Mouse (Mus musculus): ENCODE measurements around the gene Upk2. TPM values are rescaled to one million over a fixed set of nuclear protein-coding genes. Genes with fewer than 3 reads are reported as not detected.
"Not testable (repeated sequence)": the region's sequence is repeated elsewhere in the genome, so short reads cannot be mapped to it uniquely, and the experiment has no call there.

The Upk2 gene
- polyA plus RNA-seq, 1 experiment from 2014 or later: not detected

DNA sequence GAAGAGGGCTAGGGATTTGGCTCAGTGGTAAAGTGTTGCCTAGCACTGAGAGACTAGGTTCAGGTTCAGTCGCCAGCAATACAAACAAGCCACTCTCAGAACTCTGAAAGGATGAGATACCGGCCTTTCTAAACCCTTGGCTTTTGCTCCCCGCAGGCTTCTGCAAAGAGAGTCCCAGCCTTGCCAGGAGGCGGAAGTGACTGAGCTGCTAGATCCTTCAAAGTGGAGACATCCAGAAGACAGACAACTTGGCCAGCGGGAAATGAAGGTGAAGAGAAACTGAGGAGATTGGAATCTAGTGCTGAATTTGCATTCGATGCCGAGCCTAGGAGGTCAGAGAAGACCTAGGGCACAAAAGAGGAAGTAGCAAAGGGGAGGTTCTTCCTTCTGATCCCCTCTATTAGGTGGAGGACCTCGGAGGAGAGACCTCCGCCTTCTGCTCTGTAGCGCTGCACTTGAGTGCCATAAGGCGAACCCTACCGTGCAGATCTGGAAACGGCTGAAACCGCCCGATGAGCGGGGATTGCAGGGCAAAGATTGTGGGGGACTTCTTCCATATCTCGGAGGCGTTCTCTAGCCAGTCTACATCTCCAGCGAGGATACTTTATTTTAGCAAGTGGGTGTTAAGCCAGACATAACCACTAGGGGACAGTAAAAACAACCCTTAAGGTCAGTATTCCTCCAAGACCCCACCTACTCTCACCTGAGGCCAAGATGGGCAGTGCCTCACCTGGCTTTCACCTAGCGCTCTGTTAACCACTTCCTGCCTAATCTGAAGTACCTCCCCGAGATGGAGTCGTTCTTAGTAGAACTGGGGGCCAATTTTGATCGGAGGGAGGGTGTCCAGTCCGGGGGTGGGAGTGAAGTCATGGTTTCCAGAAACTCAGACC is 22.8 kb upstream of the Upk2 start:
- no peak for ATAC-seq (ENCODE audit: low FRiP score)
- Histone ChIP-seq H3K4me3 (peak overlapping the region; percentile 76), H3K4me2 (replicated peaks) (peak overlapping the region; percentile 97), H3K9ac (peak overlapping the region; percentile 85), H3K4me1 (peaks cover 25% of the 10 kb centered on the region), H3K9me3 (replicated peaks) (no peaks in the 10 kb centered on the region), H3K27me3 (no peaks in the 10 kb centered on the region), H3K27ac (peak overlapping the region; percentile 99), H3K36me3 (no peaks in the 10 kb centered on the region)
- WGBS: 2% methylated on average over 24 of the region's 24 CpGs

DNA sequence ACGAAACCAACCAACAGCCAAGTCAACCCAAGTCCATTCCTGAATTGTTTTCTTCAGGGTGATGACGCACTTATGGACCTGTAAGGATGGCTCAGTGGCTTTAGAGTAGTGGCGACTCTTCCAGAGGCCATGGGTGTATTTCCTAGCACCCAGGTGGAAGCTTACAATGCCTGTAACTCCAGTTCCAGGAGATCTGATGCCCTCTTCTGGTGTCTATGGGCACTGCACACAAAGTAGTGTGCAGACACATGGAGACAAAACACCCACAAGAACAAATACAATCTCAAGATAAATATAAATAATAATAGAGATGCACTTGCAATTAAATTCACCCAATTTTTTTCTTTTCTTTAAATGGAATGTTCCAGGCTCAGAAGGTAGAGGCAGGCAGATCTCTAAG is 21.2 kb upstream of the Upk2 start:
- Histone ChIP-seq H3K27me3 (no peaks in the 10 kb centered on the region), H3K4me2 (replicated peaks) (no peak overlapping the region), H3K27ac (no peak overlapping the region), H3K36me3 (no peaks in the 10 kb centered on the region), H3K9me3 (replicated peaks) (no peaks in the 10 kb centered on the region), H3K9ac (no peak overlapping the region), H3K4me3 (no peak overlapping the region), H3K4me1 (peaks cover 19% of the 10 kb centered on the region)
- no peak for ATAC-seq (ENCODE audit: low FRiP score)
- WGBS: 99% methylated on average over 3 of the region's 3 CpGs

DNA sequence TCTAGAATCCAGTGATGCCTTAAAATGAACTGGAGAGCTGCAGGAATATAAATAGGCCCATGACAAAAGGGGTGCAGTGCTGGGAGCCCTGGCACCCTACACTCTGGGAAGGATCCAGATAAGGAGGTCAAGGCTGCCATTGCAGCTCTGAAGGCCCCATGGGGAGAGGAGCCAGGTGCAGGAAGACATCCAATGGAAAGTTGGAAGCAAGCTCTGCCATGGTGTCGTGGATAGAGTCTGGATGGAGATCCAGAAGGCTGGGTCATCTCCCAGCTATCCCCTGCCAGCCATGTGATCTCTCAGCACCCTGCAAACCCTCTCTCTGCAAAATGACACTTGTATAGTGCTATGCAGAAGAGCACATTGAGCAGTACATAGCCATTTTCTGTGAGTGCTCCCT is 19.6 kb upstream of the Upk2 start:
- Histone ChIP-seq H3K4me3 (no peak overlapping the region), H3K36me3 (no peaks in the 10 kb centered on the region), H3K4me2 (replicated peaks) (no peak overlapping the region), H3K4me1 (peaks cover 12% of the 10 kb centered on the region), H3K9me3 (replicated peaks) (no peaks in the 10 kb centered on the region), H3K9ac (no peak overlapping the region), H3K27me3 (no peaks in the 10 kb centered on the region), H3K27ac (no peak overlapping the region)
- ATAC-seq (ENCODE audit: low FRiP score): no peak
- WGBS: 52% methylated on average over 1 of the region's 1 CpGs

DNA sequence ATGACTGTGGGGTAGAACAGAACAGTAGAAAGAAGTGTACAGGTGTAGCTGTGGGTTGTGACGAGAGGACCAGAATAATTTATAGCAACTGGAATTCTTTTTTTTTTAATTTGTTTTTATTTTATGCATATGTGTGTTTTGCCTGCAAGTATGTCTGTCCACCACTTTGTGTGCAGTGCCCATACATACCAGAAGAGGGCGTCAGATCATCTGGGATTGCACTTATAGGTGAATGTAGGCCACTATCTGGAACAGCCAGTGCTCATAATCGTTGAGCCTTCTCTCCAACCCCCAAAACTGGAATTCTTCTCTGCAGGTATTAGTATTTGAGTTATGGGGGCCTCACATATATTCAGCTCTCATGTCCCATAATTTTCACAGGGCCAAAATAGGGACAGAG is 18.4 kb upstream of the Upk2 start:
- no peak overlapping the region for H3K9ac ChIP-seq
- 68% methylated on average over 3 of the region's 3 CpGs for WGBS
- ATAC-seq (ENCODE audit: low FRiP score): no peak

DNA sequence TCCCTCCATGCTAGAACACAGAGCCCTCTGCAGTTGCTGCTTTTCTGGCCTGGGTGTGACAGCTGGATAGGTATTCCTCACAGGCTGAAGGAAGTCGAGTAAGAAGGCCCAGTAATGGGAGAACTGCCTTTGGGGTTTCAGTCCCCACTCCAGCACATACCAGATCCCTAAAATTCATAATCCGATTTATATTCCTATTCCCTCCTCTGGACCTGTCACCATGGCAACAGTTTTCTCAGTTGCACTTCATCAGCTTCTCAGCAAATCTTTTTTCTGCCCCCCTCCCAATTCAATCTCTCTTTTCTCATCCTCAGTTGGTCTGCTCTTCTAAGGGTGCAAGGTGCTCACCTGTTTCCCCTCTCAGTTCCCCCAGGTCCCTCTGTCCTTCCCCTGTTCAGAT is 14.0 kb upstream of the Upk2 start:
- Histone ChIP-seq H3K4me3 (no peak overlapping the region), H3K36me3 (no peaks in the 10 kb centered on the region), H3K4me2 (replicated peaks) (no peak overlapping the region), H3K27ac (no peak overlapping the region), H3K27me3 (no peaks in the 10 kb centered on the region), H3K9me3 (replicated peaks) (no peaks in the 10 kb centered on the region), H3K9ac (no peak overlapping the region), H3K4me1 (0 out of 2 replicates have a peak, but pooled peaks cover 5% of the 10 kb centered on the region)
- WGBS: 53% methylated on average over 2 of the region's 2 CpGs
- ATAC-seq (ENCODE audit: low FRiP score): no peak

More for the DNA sequence above, 18.4 kb upstream of the Upk2 start:
- no peaks in the 10 kb centered on the region for H3K9me3 ChIP-seq (replicated peaks)
- no peaks in the 10 kb centered on the region for H3K36me3 ChIP-seq
- H3K27me3 ChIP-seq: no peaks in the 10 kb centered on the region
- no peak overlapping the region for H3K27ac ChIP-seq
- H3K4me1 ChIP-seq: peaks cover 15% of the 10 kb centered on the region
- H3K4me2 ChIP-seq (replicated peaks): no peak overlapping the region
- H3K4me3 ChIP-seq: no peak overlapping the region

DNA sequence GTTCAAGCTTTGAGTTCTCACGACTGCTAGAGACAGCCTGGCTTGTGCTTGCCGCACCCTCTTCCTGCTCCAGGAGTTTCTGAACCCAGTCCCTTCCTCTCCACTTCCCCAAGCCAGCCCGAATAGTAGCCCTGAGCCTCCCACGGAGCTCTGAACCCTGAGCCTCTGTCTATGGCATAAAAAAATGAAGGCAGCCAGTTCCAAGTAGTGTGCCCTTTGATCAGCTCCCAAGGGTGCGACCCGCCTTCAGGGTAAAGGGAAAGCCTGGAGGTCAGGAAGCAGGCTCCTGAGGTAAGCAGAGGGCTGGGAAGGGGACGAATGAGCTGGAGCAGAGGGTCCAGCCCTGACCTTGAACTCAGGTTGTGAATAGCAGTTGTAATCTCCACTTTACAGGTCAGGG is 13.4 kb upstream of the Upk2 start:
- no peaks in the 10 kb centered on the region for H3K27me3 ChIP-seq
- H3K4me3 ChIP-seq: no peak overlapping the region
- no peaks in the 10 kb centered on the region for H3K9me3 ChIP-seq (replicated peaks)
- no peaks in the 10 kb centered on the region for H3K36me3 ChIP-seq
- H3K4me1 ChIP-seq: 0 out of 2 replicates have a peak, but pooled peaks cover 5% of the 10 kb centered on the region
- H3K9ac ChIP-seq: no peak overlapping the region
- ATAC-seq (ENCODE audit: low FRiP score): no peak
- H3K27ac ChIP-seq: no peak overlapping the region
- H3K4me2 ChIP-seq (replicated peaks): no peak overlapping the region
- WGBS: 53% methylated on average over 7 of the region's 7 CpGs

DNA sequence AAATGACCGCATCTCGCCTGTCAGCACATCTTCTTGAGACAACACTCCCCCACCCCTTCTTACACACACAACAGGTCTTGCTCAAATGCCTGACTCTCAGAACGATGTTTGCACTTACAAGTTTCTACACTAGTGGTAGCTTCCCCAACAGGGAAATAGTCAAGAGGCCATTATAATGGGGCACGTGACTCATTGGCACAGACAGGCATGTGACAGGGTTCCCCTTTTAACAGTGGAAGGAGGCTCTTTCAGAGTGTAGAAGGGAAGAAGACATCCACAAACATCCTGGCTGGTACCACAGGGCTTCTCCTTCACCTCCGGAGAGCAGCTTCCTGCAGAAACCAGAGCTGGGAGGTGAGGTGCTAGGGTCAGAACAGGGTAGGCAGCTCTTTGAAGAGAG is 7.2 kb upstream of the Upk2 start:
- H3K27me3 ChIP-seq: no peaks in the 10 kb centered on the region
- H3K4me3 ChIP-seq: no peak overlapping the region
- H3K36me3 ChIP-seq: no peaks in the 10 kb centered on the region
- no peak overlapping the region for H3K9ac ChIP-seq
- no peaks in the 10 kb centered on the region for H3K9me3 ChIP-seq (replicated peaks)
- no peak overlapping the region for H3K27ac ChIP-seq
- no peak overlapping the region for H3K4me2 ChIP-seq (replicated peaks)
- 82% methylated on average over 5 of the region's 5 CpGs for WGBS
- ATAC-seq (ENCODE audit: low FRiP score): no peak
- peaks cover 13% of the 10 kb centered on the region for H3K4me1 ChIP-seq

DNA sequence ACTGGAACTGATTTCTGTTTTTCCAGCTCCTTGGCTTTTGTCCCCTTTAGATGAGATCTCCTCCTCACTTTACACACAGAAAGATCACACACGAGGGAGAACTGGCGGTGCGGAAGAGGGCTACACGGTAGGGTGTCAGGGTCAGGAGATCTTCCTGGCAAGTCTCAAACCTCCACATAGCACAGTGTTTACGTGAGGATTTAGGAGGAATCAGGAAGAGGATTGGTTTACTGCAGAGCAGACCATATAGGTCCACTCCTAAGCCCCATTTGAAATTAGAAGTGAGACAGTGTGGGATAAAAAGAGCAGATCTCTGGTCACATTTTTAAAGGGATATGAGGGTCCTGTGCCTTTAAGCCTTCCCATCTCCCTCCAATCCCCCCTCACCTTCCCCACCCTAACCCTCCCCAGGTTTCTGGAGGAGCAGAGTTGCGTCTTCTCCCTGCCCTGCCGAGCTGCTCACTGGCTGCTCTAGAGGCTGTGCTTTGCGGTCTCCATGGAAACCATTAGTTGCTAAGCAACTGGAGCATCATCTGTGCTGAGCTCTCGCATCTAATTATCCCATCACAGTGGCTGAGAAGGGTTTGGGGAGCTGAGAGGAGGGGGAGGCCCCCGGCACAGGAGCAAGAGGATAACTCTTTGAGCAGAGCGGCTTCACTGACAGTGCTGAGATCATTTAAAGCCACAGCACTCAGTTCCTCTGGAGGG is 2.4 kb upstream of the Upk2 start:
- H3K4me3 ChIP-seq: no peak overlapping the region
- 4% methylated on average over 11 of the region's 11 CpGs for WGBS
- peak overlapping the region; percentile 32 for H3K4me2 ChIP-seq (replicated peaks)

DNA sequence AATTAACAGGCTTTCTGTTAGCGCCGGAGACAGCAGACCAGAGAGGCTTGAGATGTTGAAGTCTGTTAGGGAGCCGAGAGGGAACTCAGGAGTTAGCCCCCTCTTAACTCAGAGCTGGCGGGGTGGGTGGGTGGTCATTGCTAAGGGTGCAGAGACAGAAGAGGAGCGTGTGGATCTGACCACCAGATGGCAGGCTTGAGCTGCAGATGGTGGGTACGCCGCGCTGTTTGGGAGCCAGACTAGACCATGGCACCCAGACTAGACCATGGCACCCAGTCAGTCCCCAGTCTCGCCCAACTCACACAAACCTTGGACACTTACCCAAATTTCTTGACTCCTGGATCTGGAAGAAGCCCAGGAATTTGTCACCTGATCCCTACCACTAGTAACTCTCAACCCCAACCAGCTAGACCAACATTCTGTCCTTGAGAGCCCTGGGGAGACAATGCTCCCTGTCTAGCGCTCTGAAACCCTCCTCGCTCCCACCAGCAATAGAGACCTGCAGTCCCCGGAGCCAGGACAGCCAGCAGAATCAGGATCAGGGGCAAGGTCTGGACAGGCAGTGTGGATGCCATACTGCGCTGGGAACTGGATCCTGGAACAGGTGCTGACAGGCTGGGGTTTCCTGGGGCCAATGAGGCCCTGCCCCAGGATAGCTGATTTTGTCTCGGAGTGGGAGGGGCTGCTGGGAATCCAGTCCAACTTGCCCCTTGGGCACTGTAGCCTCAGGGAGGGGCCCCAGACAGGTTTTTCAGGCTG is 465 bp downstream of the Upk2 start:
- H3K27ac ChIP-seq: no peak overlapping the region
- peaks cover 34% of the 10 kb centered on the region for H3K4me1 ChIP-seq
- peak overlapping the region; percentile 44; the same call in 1 of the 2 replicates for H3K9ac ChIP-seq
- no peaks in the 10 kb centered on the region for H3K9me3 ChIP-seq (replicated peaks)
- H3K36me3 ChIP-seq: no peaks in the 10 kb centered on the region
- peaks cover 17% of the 10 kb centered on the region for H3K27me3 ChIP-seq
- WGBS: 9% methylated on average over 14 of the region's 14 CpGs
- peak overlapping the region; percentile 11; the same call in 1 of the 2 replicates for H3K4me2 ChIP-seq (replicated peaks)
- H3K4me3 ChIP-seq: no peak overlapping the region
- 0 out of 2 replicates have a peak, but pooled peaks have one; percentile 46 for ATAC-seq (ENCODE audit: low FRiP score)

More for the DNA sequence above, 2.4 kb upstream of the Upk2 start:
- H3K9me3 ChIP-seq (replicated peaks): no peaks in the 10 kb centered on the region
- H3K36me3 ChIP-seq: no peaks in the 10 kb centered on the region
- peaks cover 34% of the 10 kb centered on the region for H3K4me1 ChIP-seq
- H3K27me3 ChIP-seq: peaks cover 17% of the 10 kb centered on the region
- peak; percentile 95 for ATAC-seq (ENCODE audit: low FRiP score)
- H3K27ac ChIP-seq: peak overlapping the region; percentile 91
- no peak overlapping the region for H3K9ac ChIP-seq

DNA sequence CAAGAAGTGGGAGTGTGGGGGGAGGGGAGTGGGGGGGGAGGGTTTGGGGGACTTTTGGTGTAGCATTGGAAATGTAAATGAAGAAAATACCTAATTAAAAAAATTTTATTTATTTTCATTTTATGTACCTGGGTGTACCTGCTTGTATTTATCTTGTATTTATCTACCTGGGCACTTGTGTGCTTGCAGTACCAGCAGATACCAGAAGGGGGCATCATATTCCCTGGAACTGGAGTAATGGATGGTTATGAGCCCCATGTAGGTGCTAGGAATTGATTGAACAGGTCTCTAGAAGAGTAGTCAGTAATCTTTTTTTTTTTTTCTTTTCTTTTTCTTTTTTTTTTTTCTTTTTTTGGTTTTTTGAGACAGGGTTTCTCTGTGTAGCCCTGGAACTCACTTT is 4.4 kb downstream of the Upk2 start:
- Histone ChIP-seq H3K9me3 (replicated peaks) (no peaks in the 10 kb centered on the region), H3K4me2 (replicated peaks) (no peak overlapping the region), H3K36me3 (no peaks in the 10 kb centered on the region), H3K4me1 (peaks cover 9% of the 10 kb centered on the region), H3K27me3 (peaks cover 17% of the 10 kb centered on the region), H3K4me3 (no peak overlapping the region), H3K27ac (no peak overlapping the region), H3K9ac (no peak overlapping the region)
- no peak for ATAC-seq (ENCODE audit: low FRiP score)

DNA sequence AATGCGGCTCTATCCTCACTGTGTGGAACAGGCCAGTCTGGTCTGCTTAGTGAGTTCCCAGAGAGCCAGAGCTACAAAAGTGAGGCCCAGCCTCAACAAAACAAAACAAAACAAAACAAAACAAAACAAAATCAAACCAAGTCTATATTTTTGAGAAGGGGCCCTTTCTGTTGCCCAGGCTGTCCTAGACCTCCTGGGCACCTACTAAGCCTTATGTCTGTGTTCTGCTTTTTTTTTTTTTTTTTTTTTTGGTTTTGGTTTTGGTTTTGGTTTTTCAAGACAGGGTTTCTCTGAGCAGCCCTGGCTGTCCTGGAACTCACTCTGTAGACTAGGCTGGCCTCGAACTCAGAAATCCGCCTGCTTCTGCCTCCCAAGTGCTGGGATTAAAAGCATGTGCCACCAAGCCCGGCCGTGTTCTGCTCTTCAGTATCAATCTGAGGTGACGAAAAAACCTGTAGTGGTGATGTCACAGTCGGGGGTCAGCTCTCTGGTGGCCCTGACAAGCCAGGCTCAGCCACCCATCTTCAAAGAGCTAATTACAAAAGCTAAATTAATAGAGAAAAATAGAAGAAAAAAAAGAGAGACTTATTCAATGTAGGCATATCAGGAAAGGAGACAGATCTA is 10.3 kb downstream of the Upk2 start:
- H3K27me3 ChIP-seq; H3K27ac ChIP-seq; H3K36me3 ChIP-seq; H3K4me1 ChIP-seq; H3K9me3 ChIP-seq (replicated peaks); H3K4me2 ChIP-seq (replicated peaks); H3K4me3 ChIP-seq; H3K9ac ChIP-seq; ATAC-seq (ENCODE audit: low FRiP score): not testable (repeated sequence)
- whole genome bisulfite sequencing: 86% methylated on average over 7 of the region's 7 CpGs

DNA sequence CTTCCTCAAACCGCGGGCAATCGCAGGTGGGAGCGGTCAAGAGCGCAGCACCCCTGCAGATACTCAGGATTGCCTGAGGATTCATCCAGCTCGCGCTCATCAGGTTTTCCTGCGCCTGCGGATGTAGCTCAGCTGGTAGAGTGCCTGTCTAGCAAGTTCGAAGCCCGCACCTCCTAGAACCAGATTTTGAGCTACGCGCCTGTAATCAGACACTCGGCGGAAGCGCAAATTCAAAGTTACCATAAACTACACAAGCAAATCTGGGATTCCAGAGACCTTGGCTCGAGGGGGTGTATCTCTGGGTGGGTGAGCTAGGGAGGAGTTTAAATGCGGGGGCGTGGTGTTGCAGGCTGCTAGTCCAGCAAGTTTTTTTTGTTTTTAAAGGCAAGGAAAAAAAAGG is 13.8 kb downstream of the Upk2 start, which contains the start of gene Foxr1:
Gene Foxr1, minus strand, starts transcription at position 176 of the 400 bp plus-strand sequence.
- Histone ChIP-seq H3K9ac (no peak within 1 kb of the TSS), H3K4me3 (no peak within 1 kb of the TSS), H3K4me1 (no peaks in the 10 kb centered on the region), H3K27me3 (no peaks in the 10 kb centered on the region), H3K9me3 (replicated peaks) (no peaks in the 10 kb centered on the region), H3K4me2 (replicated peaks) (no peak within 1 kb of the TSS), H3K36me3 (no peaks in the 10 kb centered on the region), H3K27ac (no peak within 1 kb of the TSS)
- no peak for ATAC-seq (ENCODE audit: low FRiP score)
- 73% methylated on average over 19 of the region's 19 CpGs for WGBS
